Mouse (Mus musculus): ENCODE measurements at regions not wholly inside any gene's neighbourhood (a gene's known extent, or its start where the extent isn't known, plus 50 kb on each side); places are given as distances from the start of the nearest gene placed in this dataset.
A peak's percentile ranks its signal among the peaks of the same experiment; 100 is the strongest.

GRCm38 (mm10) chr8:9008006-9008780 is 317.9 kb upstream of the Arglu1 start:
- 71% methylated on average over 11 of the region's 11 CpGs for WGBS
- no peaks in the 10 kb centered on the region for H3K36me3 ChIP-seq (ENCODE audit: control insufficient read depth, insufficient read depth)
- no peaks in the 10 kb centered on the region for H3K27me3 ChIP-seq (replicated peaks; ENCODE audit: control insufficient read depth, insufficient read depth, low read length)
- no peak for TF ChIP-seq CTCF (IDR thresholded peaks at IDR 0.05; ENCODE audit: low read depth)
- H3K27ac ChIP-seq (ENCODE audit: low read depth, low read length): no peak overlapping the region
- no peak overlapping the region for H3K4me3 ChIP-seq (ENCODE audit: low read depth, low read length)
- no peak overlapping the region for H3K9ac ChIP-seq (ENCODE audit: low read depth, low read length)
- H3K9me3 ChIP-seq (ENCODE audit: control insufficient read depth): no peaks in the 10 kb centered on the region
- no peaks in the 10 kb centered on the region for H3K4me1 ChIP-seq (replicated peaks; ENCODE audit: control insufficient read depth, insufficient read depth, low read length)
- H3K4me2 ChIP-seq (replicated peaks; ENCODE audit: low read depth): no peak overlapping the region
- ATAC-seq: no peak

- no peak for TF ChIP-seq CTCF (IDR thresholded peaks at IDR 0.05; ENCODE audit: low read depth)
- H3K9me3 ChIP-seq (ENCODE audit: control insufficient read depth): no peaks in the 10 kb centered on the region
- 85% methylated on average over 5 of the region's 5 CpGs for WGBS
Measured at GRCm38 (mm10) chr8:8999914-9000313, 309.6 kb upstream of the Arglu1 start.

GRCm38 (mm10) chr8:8997621-8998020 is 307.3 kb upstream of the Arglu1 start:
- no peaks in the 10 kb centered on the region for H3K9me3 ChIP-seq (ENCODE audit: control insufficient read depth)
- no peak overlapping the region for H3K9ac ChIP-seq (ENCODE audit: low read depth, low read length)
- H3K27ac ChIP-seq (ENCODE audit: low read depth, low read length): no peak overlapping the region
- TF ChIP-seq CTCF (IDR thresholded peaks at IDR 0.05; ENCODE audit: low read depth): no peak
- 61% methylated on average over 7 of the region's 7 CpGs for WGBS
- ATAC-seq: no peak
- no peaks in the 10 kb centered on the region for H3K36me3 ChIP-seq (ENCODE audit: control insufficient read depth, insufficient read depth)
- no peaks in the 10 kb centered on the region for H3K27me3 ChIP-seq (replicated peaks; ENCODE audit: control insufficient read depth, insufficient read depth, low read length)
- no peak overlapping the region for H3K4me3 ChIP-seq (ENCODE audit: low read depth, low read length)
- H3K4me1 ChIP-seq (replicated peaks; ENCODE audit: control insufficient read depth, insufficient read depth, low read length): peaks cover 6% of the 10 kb centered on the region; the same call in 1 of the 2 replicates
- no peak overlapping the region for H3K4me2 ChIP-seq (replicated peaks; ENCODE audit: low read depth)

More at GRCm38 (mm10) chr8:8999914-9000313, 309.6 kb upstream of the Arglu1 start:
- no peaks in the 10 kb centered on the region for H3K36me3 ChIP-seq (ENCODE audit: control insufficient read depth, insufficient read depth)
- ATAC-seq: no peak
- H3K27ac ChIP-seq (ENCODE audit: low read depth, low read length): no peak overlapping the region
- no peak overlapping the region for H3K9ac ChIP-seq (ENCODE audit: low read depth, low read length)
- H3K4me3 ChIP-seq (ENCODE audit: low read depth, low read length): no peak overlapping the region
- H3K4me1 ChIP-seq (replicated peaks; ENCODE audit: control insufficient read depth, insufficient read depth, low read length): no peaks in the 10 kb centered on the region
- no peak overlapping the region for H3K4me2 ChIP-seq (replicated peaks; ENCODE audit: low read depth)
- no peaks in the 10 kb centered on the region for H3K27me3 ChIP-seq (replicated peaks; ENCODE audit: control insufficient read depth, insufficient read depth, low read length)

GRCm38 (mm10) chr8:8994596-8995189 is 304.4 kb upstream of the Arglu1 start:
- Histone ChIP-seq H3K36me3 (ENCODE audit: control insufficient read depth, insufficient read depth) (no peaks in the 10 kb centered on the region), H3K4me1 (replicated peaks; ENCODE audit: control insufficient read depth, insufficient read depth, low read length) (peaks cover 6% of the 10 kb centered on the region; the same call in 1 of the 2 replicates), H3K4me2 (replicated peaks; ENCODE audit: low read depth) (peak overlapping the region; percentile 60), H3K9ac (ENCODE audit: low read depth, low read length) (no peak overlapping the region; the same call in 1 of the 2 replicates), H3K4me3 (ENCODE audit: low read depth, low read length) (peak overlapping the region; percentile 9; the same call in 1 of the 2 replicates), H3K27me3 (replicated peaks; ENCODE audit: control insufficient read depth, insufficient read depth, low read length) (no peaks in the 10 kb centered on the region), H3K9me3 (ENCODE audit: control insufficient read depth) (no peaks in the 10 kb centered on the region), H3K27ac (ENCODE audit: low read depth, low read length) (peak overlapping the region; percentile 21; the same call in 1 of the 2 replicates)
- no peak for TF ChIP-seq CTCF (IDR thresholded peaks at IDR 0.05; ENCODE audit: low read depth)
- peak; percentile 67 for ATAC-seq
- 10% methylated on average over 17 of the region's 17 CpGs for WGBS

- WGBS: 47% methylated on average over 7 of the region's 7 CpGs
- H3K4me1 ChIP-seq (replicated peaks; ENCODE audit: control insufficient read depth, insufficient read depth, low read length): peaks cover 6% of the 10 kb centered on the region; the same call in 1 of the 2 replicates
Measured at GRCm38 (mm10) chr8:8994008-8994407, 303.7 kb upstream of the Arglu1 start.

GRCm38 (mm10) chr8:8992461-8993032 is 302.2 kb upstream of the Arglu1 start:
- peak; percentile 80 for TF ChIP-seq CTCF (IDR thresholded peaks at IDR 0.05; ENCODE audit: low read depth)
- H3K9me3 ChIP-seq (ENCODE audit: control insufficient read depth): no peaks in the 10 kb centered on the region
- no peak; the same call in 1 of the 2 replicates for ATAC-seq
- no peak overlapping the region for H3K27ac ChIP-seq (ENCODE audit: low read depth, low read length)
- no peaks in the 10 kb centered on the region for H3K36me3 ChIP-seq (ENCODE audit: control insufficient read depth, insufficient read depth)
- peaks cover 6% of the 10 kb centered on the region; the same call in 1 of the 2 replicates for H3K4me1 ChIP-seq (replicated peaks; ENCODE audit: control insufficient read depth, insufficient read depth, low read length)
- no peak overlapping the region for H3K4me3 ChIP-seq (ENCODE audit: low read depth, low read length)
- H3K9ac ChIP-seq (ENCODE audit: low read depth, low read length): no peak overlapping the region
- WGBS: 17% methylated on average over 11 of the region's 11 CpGs
- no peak overlapping the region for H3K4me2 ChIP-seq (replicated peaks; ENCODE audit: low read depth)
- H3K27me3 ChIP-seq (replicated peaks; ENCODE audit: control insufficient read depth, insufficient read depth, low read length): no peaks in the 10 kb centered on the region

More at GRCm38 (mm10) chr8:8994008-8994407, 303.7 kb upstream of the Arglu1 start:
- no peaks in the 10 kb centered on the region for H3K36me3 ChIP-seq (ENCODE audit: control insufficient read depth, insufficient read depth)
- H3K4me3 ChIP-seq (ENCODE audit: low read depth, low read length): no peak overlapping the region
- H3K4me2 ChIP-seq (replicated peaks; ENCODE audit: low read depth): peak overlapping the region; percentile 60
- H3K27ac ChIP-seq (ENCODE audit: low read depth, low read length): 0 out of 2 replicates have a peak overlapping the region, but pooled peaks have one; percentile 7
- no peak overlapping the region for H3K9ac ChIP-seq (ENCODE audit: low read depth, low read length)
- ATAC-seq: no peak
- H3K9me3 ChIP-seq (ENCODE audit: control insufficient read depth): no peaks in the 10 kb centered on the region
- no peak for TF ChIP-seq CTCF (IDR thresholded peaks at IDR 0.05; ENCODE audit: low read depth)
- H3K27me3 ChIP-seq (replicated peaks; ENCODE audit: control insufficient read depth, insufficient read depth, low read length): no peaks in the 10 kb centered on the region
